Mouse (Mus musculus) common myeloid progenitor, adult 5-6 weeks (primary cell): ENCODE results near the gene Tmem230. TPM values are rescaled to one million over a fixed set of nuclear protein-coding genes. Genes with fewer than 3 reads are reported as not detected.
"Not testable (repeated sequence)": the region's sequence is repeated elsewhere in the genome, so short reads cannot be mapped to it uniquely, and the experiment has no call there.

Source experiments
- ATAC-seq: replicated peaks from 2 replicates; pipeline ENCODE4 v1.8.0; 2016; ENCODE audit warnings: low read depth, mild to moderate bottlenecking, moderate TSS enrichment, inconsistent platforms; ENCODE audit not compliant: poor library complexity, severe bottlenecking
- total RNA-seq: library from RNA; stranded (forward); fragments of 200-1000, 187-1606 nt; gene quantifications from 2 replicates; pipeline ENCODE4 v1.2.3, GENCODE M21; 2017

Tmem230 gene
- total RNA-seq, result 33.5 and 41.2 TPM in 2 replicates

- peak; percentile 78 for ATAC-seq
Observed at GRCm38 (mm10) chr2:132247539-132248313, at the start of gene Tmem230. TSS of gene Tmem230 (minus strand) at chr2:132247807.

- ATAC-seq, result peak; percentile 75
Observed at GRCm38 (mm10) chr2:132293694-132294450, 46.3 kb upstream of the Tmem230 start.

- ATAC-seq, result no peak; the same call in 1 of the 2 replicates
Observed at GRCm38 (mm10) chr2:132292083-132292482, 44.5 kb upstream of the Tmem230 start.

- ATAC-seq, result no peak
Observed at GRCm38 (mm10) chr2:132291265-132291664, 43.7 kb upstream of the Tmem230 start.

GRCm38 (mm10) chr2:132290808-132291207, 43.2 kb upstream of the Tmem230 start:
- ATAC-seq, result no peak

- ATAC-seq, result not testable (repeated sequence)
Observed at GRCm38 (mm10) chr2:132289213-132289612, 41.6 kb upstream of the Tmem230 start.

- no peak for ATAC-seq
Observed at GRCm38 (mm10) chr2:132286376-132287076, 38.9 kb upstream of the Tmem230 start.

- ATAC-seq, result not testable (repeated sequence)
Observed at GRCm38 (mm10) chr2:132285722-132286121, 38.1 kb upstream of the Tmem230 start.

- ATAC-seq, result peak; percentile 52
Observed at GRCm38 (mm10) chr2:132284492-132285139, 37.0 kb upstream of the Tmem230 start.

GRCm38 (mm10) chr2:132283236-132284070, 35.8 kb upstream of the Tmem230 start:
- ATAC-seq, result no peak

GRCm38 (mm10) chr2:132282453-132283174, 35.0 kb upstream of the Tmem230 start:
- no peak for ATAC-seq

GRCm38 (mm10) chr2:132281560-132282452, 34.2 kb upstream of the Tmem230 start:
- peak; percentile 51 for ATAC-seq

- ATAC-seq, result no peak
Observed at GRCm38 (mm10) chr2:132280518-132281120, 33.0 kb upstream of the Tmem230 start.

GRCm38 (mm10) chr2:132279978-132280377, 32.4 kb upstream of the Tmem230 start:
- no peak for ATAC-seq

- 0 out of 2 replicates have a peak, but pooled peaks have one; percentile 28 for ATAC-seq
Observed at GRCm38 (mm10) chr2:132279336-132279882, 31.8 kb upstream of the Tmem230 start.

- ATAC-seq, result no peak
Observed at GRCm38 (mm10) chr2:132278273-132278853, 30.8 kb upstream of the Tmem230 start.
